Mouse (Mus musculus): ENCODE measurements around the gene Siva1.

The Siva1 gene

GRCm38 (mm10) chr12:112678555-112679026 is 34.1 kb downstream of the Siva1 start, which contains the start of gene Zbtb42:
Zbtb42 (plus strand) TSS chr12:112678828.
- no peak for DNase-seq (ENCODE audit: low spot score in 2 of 2)

GRCm38 (mm10) chr12:112679027-112679996 is 34.8 kb downstream of the Siva1 start:
- no peak for DNase-seq (ENCODE audit: low spot score in 2 of 2)

GRCm38 (mm10) chr12:112683351-112683750 is 38.9 kb downstream of the Siva1 start:
- DNase-seq (ENCODE audit: low spot score in 2 of 2): no peak

GRCm38 (mm10) chr12:112688458-112688857 is 44.0 kb downstream of the Siva1 start:
- no peak for DNase-seq (ENCODE audit: low spot score in 2 of 2)

GRCm38 (mm10) chr12:112693185-112694126 is 49.0 kb downstream of the Siva1 start:
- peak; percentile 90 to 91 for DNase-seq (ENCODE audit: low spot score in 2 of 2)

GRCm38 (mm10) chr12:112694127-112694475 is 49.6 kb downstream of the Siva1 start:
- no peak for DNase-seq (ENCODE audit: low spot score in 2 of 2)

GRCm38 (mm10) chr12:112696806-112697425 is 52.4 kb downstream of the Siva1 start:
- no peak for DNase-seq (ENCODE audit: low spot score in 2 of 2)
